Mouse (Mus musculus) small intestine, adult 2 months (tissue): Measurements from ENCODE around the gene Kdsr. TPM values are rescaled to one million over a fixed set of nuclear protein-coding genes. Genes with fewer than 3 reads are reported as not detected.

Experiments used
- H3K27ac ChIP-seq: fragments of 200-500 bp; 2 replicates; pipeline ENCODE4 v1.5.1; 2012; ENCODE audit warnings: low read depth, low read length, control low read depth, inconsistent platforms; ENCODE audit not compliant: insufficient read depth
- H3K27me3 ChIP-seq: fragments of 200-500 bp; 2 replicates; pipeline ENCODE4 v1.6.1; 2012; ENCODE audit warnings: mild to moderate bottlenecking, moderate library complexity, low read length, inconsistent platforms; ENCODE audit not compliant: control insufficient read depth, insufficient read depth
- H3K36me3 ChIP-seq: fragments of 200-500 bp; 2 replicates; pipeline ENCODE4 v1.6.1; 2012; ENCODE audit warnings: mild to moderate bottlenecking, low read length, control low read depth, inconsistent platforms; ENCODE audit not compliant: control insufficient read depth, insufficient read depth
- H3K4me1 ChIP-seq: fragments of 200-500 bp; 2 replicates; pipeline ENCODE4 v1.6.1; 2012; ENCODE audit warnings: low read length, inconsistent platforms, mixed read lengths; ENCODE audit not compliant: control insufficient read depth, insufficient read depth, insufficient read length
- H3K4me3 ChIP-seq: fragments of 200-500 bp; 2 replicates; pipeline ENCODE4 v1.5.1; 2012; ENCODE audit warnings: low read depth, mild to moderate bottlenecking, control low read depth, inconsistent platforms, low read length, moderate library complexity
- CTCF ChIP-seq: fragments of 200-500 bp; IDR thresholded peaks from 2 replicates; pipeline ENCODE4 v1.5.1; 2012; ENCODE audit warnings: low read depth, mild to moderate bottlenecking, control low read depth, inconsistent platforms, low read length, moderate library complexity, mixed read lengths; ENCODE audit not compliant: insufficient replicate concordance, insufficient read length; ENCODE audit errors: extremely low read depth
- POLR2A ChIP-seq: fragments of 200-500 bp; IDR thresholded peaks from 2 replicates; pipeline ENCODE4 v1.6.1; 2012; ENCODE audit warnings: low read depth, mild to moderate bottlenecking, control low read depth, inconsistent platforms, low read length, moderate library complexity
- WGBS: fragments of 180-500 bp; shearing (Covaris S2); methylation state at CpG from one replicate; pipeline ENCODE4 v1.1.7; 2018; 5-methylcytosine and 5-hydroxymethylcytosine counted together
- polyA plus RNA-seq: library from polyadenylated mRNA; depleted of rRNA; stranded (reverse); fragments of >200 nt; gene quantifications from 2 replicates; pipeline ENCODE4 v1.2.3, GENCODE M21; 2012

The Kdsr gene
- polyA plus RNA-seq, 1 experiment = 12.1 TPM

DNA sequence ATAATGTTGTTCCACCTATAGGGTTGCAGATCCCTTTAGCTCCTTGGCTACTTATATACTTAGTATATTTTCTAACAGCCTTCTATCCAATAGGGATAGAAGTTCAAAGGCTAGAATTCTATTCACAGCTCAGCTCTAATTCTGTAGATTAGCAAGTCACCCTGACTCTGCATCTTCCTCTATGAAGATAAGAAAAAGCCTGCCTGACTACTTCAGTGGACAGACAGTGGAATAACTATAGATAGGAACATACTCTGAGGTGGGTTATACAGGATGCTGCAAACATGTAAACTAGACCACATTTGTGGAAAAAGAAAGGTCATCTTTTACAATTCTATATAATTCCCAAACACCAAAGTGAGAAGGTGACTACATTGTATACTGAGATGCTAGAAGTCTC lies 66.9 kb downstream of the Kdsr start:
- H3K27ac ChIP-seq = no peak overlapping the region
- H3K36me3 ChIP-seq = no peaks in the 10 kb centered on the region
- H3K27me3 ChIP-seq = no peaks in the 10 kb centered on the region
- H3K4me3 ChIP-seq = no peak overlapping the region
- H3K4me1 ChIP-seq = no peaks in the 10 kb centered on the region
- TF ChIP-seq CTCF (no peak), POLR2A (no peak)

DNA sequence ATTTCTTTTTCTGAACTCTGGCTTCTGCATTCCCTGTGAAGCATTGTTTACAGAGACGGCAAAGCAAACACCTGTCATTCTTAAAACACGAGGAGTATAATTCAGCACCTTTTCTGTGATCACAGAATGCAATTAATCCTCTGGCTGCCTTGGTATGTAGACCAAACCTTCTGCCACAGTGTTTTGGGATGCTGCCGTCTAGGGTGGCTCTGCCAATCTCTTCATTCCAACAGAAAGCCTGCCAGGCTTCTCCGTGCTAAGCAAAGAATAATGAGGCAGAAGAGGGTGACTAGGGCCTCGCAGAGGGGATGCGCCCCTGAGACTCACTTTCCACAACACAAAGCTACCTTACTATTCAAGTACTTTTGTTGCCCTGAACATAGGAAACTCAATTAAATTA lies 68.6 kb downstream of the Kdsr start:
- Histone ChIP-seq H3K27ac (no peak overlapping the region), H3K4me3 (no peak overlapping the region), H3K4me1 (no peaks in the 10 kb centered on the region), H3K27me3 (no peaks in the 10 kb centered on the region), H3K36me3 (no peaks in the 10 kb centered on the region)
- WGBS = 83% methylated on average over 6 of the region's 6 CpGs
- no peak for TF ChIP-seq POLR2A

DNA sequence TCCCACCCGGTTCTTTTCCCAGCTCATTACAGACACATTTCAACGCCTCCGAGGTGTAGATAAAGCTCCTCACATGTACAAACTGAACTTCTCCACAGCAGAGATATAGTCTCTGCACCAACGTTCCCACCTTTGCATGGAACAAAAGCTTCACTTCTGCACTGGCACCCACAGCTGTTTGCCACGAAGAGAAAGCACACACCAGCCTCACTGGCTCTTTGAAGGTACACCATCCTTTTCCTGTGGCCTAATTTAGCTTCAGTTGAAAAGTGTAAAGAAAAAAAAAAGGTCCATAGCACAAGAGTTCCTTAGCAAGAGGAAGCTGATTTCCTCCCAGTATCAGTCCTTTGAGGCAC lies 71.4 kb downstream of the Kdsr start:
- Histone ChIP-seq H3K4me3 (no peak overlapping the region), H3K4me1 (no peaks in the 10 kb centered on the region), H3K36me3 (no peaks in the 10 kb centered on the region), H3K27me3 (no peaks in the 10 kb centered on the region), H3K27ac (no peak overlapping the region)
- WGBS = 73% methylated on average over 5 of the region's 5 CpGs
- TF ChIP-seq POLR2A (no peak), CTCF (no peak)

DNA sequence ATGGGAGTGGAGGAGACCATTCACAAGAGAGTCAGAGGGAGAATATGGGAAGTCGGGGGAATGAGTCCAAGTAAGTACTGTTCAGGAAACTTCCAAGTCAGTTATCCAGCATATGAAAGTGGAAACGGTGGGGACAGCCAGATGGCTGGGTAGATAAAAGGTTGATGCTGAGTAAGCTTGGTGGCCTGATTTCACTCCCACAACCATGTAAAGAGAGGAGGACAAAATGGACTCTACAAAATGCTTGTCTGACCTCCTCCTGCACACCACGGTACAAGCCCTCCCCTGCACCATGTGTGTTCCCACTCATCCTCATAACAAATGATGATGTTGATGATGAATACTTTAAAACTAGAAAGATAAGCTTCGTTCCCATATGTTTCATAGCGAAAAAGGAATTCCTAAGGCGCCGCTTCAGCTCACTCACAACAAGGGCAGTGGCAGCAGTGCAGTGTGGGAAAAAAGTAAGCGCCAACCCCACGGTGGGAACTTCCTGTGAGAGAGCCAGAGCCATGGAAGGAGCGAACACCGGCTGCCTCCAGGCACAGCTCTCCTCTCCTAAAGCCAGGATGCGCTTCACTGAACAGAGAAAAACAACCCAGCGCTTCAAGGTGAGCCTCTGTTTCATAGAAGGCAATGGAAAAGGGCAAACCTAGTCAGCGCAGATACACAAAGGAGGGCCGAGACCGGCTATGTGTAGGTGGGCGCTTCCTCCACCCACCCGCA lies 71.9 kb downstream of the Kdsr start:
- no peak for TF ChIP-seq CTCF
- TF ChIP-seq POLR2A = no peak
- no peaks in the 10 kb centered on the region for H3K27me3 ChIP-seq
- H3K4me3 ChIP-seq = no peak overlapping the region
- no peaks in the 10 kb centered on the region for H3K36me3 ChIP-seq
- no peak overlapping the region for H3K27ac ChIP-seq
- 87% methylated on average over 18 of the region's 18 CpGs for WGBS
- H3K4me1 ChIP-seq = no peaks in the 10 kb centered on the region

DNA sequence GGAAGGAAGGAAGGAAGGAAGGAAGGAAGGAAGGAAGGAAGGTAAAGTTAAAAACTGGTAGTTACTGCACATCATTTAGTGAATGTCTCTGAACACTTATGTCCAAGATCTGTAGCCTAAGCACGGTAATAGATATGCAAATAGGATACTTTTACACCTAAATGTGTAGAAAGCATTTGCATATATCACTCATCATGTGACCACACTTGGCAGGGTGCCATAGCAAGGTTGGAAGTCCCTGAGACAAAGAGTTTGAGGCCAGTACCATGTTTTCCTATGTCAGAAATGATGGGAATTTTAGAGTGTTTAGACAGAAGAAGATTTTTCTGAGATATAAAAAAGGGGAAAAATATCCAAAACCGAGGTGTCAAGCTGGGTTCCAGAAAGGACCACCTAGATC lies 73.8 kb downstream of the Kdsr start:
- no peaks in the 10 kb centered on the region for H3K36me3 ChIP-seq
- H3K27me3 ChIP-seq = no peaks in the 10 kb centered on the region
- no peak overlapping the region for H3K27ac ChIP-seq
- 68% methylated on average over 2 of the region's 2 CpGs for WGBS
- TF ChIP-seq CTCF (no peak), POLR2A (no peak)
- H3K4me1 ChIP-seq = no peaks in the 10 kb centered on the region
- no peak overlapping the region for H3K4me3 ChIP-seq

DNA sequence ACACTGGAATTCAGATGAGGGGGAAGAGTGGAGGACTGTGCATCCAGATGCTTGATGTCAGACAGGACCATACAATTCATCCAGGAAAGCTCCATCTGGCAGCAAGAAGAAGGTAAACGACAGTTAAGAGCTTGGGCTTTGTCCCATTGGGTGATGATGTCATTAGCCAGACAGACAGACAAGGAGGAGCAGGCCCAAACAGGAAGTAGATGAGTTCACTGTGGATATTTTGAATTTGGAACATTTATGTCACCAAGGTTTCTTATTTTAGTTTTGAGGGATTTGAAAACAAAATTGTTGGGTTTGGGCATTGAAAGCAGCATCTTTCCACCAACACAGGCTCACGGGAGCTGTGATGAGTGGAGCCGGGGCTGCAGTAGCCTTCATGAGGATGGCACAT lies 75.0 kb downstream of the Kdsr start:
- no peak overlapping the region for H3K27ac ChIP-seq
- no peak for TF ChIP-seq CTCF
- no peak overlapping the region for H3K4me3 ChIP-seq
- no peaks in the 10 kb centered on the region for H3K4me1 ChIP-seq
- H3K36me3 ChIP-seq = no peaks in the 10 kb centered on the region
- no peaks in the 10 kb centered on the region for H3K27me3 ChIP-seq
- 76% methylated on average over 3 of the region's 3 CpGs for WGBS

DNA sequence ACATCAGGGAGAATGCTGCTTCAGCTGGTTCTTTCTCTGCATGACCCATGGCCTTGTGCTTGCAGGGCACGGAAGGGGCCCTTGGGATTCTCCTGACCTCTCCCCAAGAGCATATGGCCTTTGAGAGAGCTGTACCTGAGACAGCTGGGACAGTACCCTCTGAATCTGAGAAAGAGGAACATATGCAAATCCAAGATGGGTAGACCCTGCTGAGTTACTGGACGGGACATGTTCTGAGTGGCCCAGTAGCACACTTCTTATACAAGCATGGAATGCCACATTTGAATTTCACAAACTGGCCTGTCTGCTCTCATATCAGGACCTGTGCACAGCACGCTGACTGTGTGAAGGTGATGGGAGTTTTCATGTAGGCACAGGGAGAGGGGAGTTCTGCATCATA lies 76.7 kb downstream of the Kdsr start:
- Histone ChIP-seq H3K27ac (no peak overlapping the region), H3K27me3 (no peaks in the 10 kb centered on the region), H3K36me3 (no peaks in the 10 kb centered on the region), H3K4me3 (no peak overlapping the region), H3K4me1 (no peaks in the 10 kb centered on the region)
- no peak for TF ChIP-seq POLR2A
- no peak for TF ChIP-seq CTCF
- WGBS = 91% methylated on average over 3 of the region's 3 CpGs
